Mouse (Mus musculus) forebrain, postnatal 0 days (tissue): ENCODE data around the gene Apoa1. TPM values are rescaled to one million over a fixed set of nuclear protein-coding genes. Genes with fewer than 3 reads are reported as not detected.

Experiments used
- ATAC-seq: fragments of 200-750 bp; cut with Nextera tagmentation; 2 replicates; pipeline ENCODE4 v1.8.0; 2017; ENCODE audit warnings: mild to moderate bottlenecking, moderate library complexity
- DNase-seq: peaks from one replicate; pipeline ENCODE4 v3.0.0-alpha.2; 2015
- H3K27ac ChIP-seq: fragments of 300-500 bp; sonication (generic); 2 replicates; pipeline ENCODE4 v1.5.1; 2014; ENCODE audit warnings: low read depth, mild to moderate bottlenecking, antibody characterized with exemption, low read length, moderate library complexity, mixed read lengths
- H3K27me3 ChIP-seq: fragments of 300-500 bp; sonication (generic); 2 replicates; pipeline ENCODE4 v1.6.1; 2014; ENCODE audit warnings: mild to moderate bottlenecking, low read length, mixed read lengths; ENCODE audit not compliant: insufficient read depth
- H3K36me3 ChIP-seq: fragments of 300-500 bp; sonication (generic); 2 replicates; pipeline ENCODE4 v1.6.1; 2014; ENCODE audit warnings: mild to moderate bottlenecking, moderate library complexity; ENCODE audit not compliant: insufficient read depth
- H3K4me1 ChIP-seq: fragments of 300-500 bp; sonication (generic); 2 replicates; pipeline ENCODE4 v1.6.1; 2014; ENCODE audit warnings: antibody characterized with exemption; ENCODE audit not compliant: insufficient read depth
- H3K4me2 ChIP-seq: fragments of 300-500 bp; sonication (generic); 2 replicates; pipeline ENCODE4 v1.6.1; 2014; ENCODE audit warnings: low read depth, mild to moderate bottlenecking, moderate library complexity
- H3K4me3 ChIP-seq: fragments of 300-500 bp; sonication (generic); 2 replicates; pipeline ENCODE4 v1.5.1; 2014; ENCODE audit warnings: low read depth, low read length, mixed read lengths
- H3K9ac ChIP-seq: fragments of 300-500 bp; sonication (generic); 2 replicates; pipeline ENCODE4 v1.6.1; 2014; ENCODE audit warnings: mild to moderate bottlenecking
- H3K9me3 ChIP-seq: fragments of 300-500 bp; sonication (generic); 2 replicates; pipeline ENCODE4 v1.6.1; 2016; ENCODE audit warnings: low read length
- CTCF ChIP-seq: sonication (generic); IDR thresholded peaks from 2 replicates; pipeline ENCODE4 v1.5.1; 2016; ENCODE audit warnings: antibody characterized with exemption, control low read depth, low read depth
- WGBS: fragments of 180-500 bp; shearing (Covaris S2); extraction: QIAGEN DNeasy Blood & Tissue Kit; methylation state at CpG from one replicate; pipeline ENCODE4 v1.1.7; 2014; 5-methylcytosine and 5-hydroxymethylcytosine counted together
- polyA plus RNA-seq: library from polyadenylated mRNA; unstranded; fragments of >200 nt; fragmentation: Nextera tagmentation; extraction: Ambion mirVana; gene quantifications from 2 replicates; pipeline ENCODE4 v1.2.1, GENCODE M21; 2015
- total RNA-seq: library from RNA; depleted of rRNA; stranded (reverse); fragments of >200 nt; gene quantifications from 2 replicates; pipeline ENCODE4 v1.2.3, GENCODE M21; 2014

The Apoa1 gene
- total and polyA plus RNA-seq, 2 experiments from 2014 or later: 1.1 to 3.0 TPM

DNA sequence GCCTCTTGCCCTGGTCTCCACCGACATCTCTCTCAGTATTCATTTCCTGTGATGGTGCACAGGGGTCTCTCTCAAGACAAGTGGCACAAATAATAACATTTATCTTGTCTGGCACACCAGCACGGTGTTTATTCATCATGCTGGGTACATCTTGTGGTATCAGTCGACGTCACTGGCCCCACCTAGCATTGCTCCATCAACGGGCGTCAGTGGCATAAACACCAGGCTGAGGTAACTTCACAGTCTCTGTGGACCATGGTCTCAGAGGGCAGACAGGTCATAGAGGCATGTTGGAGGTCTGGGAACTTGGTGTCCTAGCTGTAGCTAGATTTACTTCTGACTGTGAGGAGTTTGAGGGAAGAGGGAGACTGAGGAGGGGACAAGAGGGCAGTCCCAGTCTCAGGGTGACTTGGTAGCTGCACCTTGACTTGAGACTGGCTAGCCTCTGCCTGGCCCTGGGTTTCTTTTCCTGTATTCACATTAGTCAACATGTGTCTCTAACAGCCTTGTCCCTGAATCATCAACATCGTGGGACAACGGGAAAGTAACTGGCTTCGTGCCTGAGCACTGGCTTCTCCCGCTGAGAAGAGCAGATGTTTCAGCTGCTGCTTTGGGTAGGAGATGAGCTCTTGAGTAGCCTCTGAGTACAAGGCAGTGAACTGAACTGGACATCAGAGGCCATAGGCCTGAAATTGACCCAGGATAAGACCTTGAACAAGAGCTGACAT, 28.4 kb downstream of the Apoa1 start:
- Histone ChIP-seq H3K9me3 (no peaks in the 10 kb centered on the region), H3K27ac (no peak overlapping the region), H3K4me1 (no peaks in the 10 kb centered on the region), H3K4me2 (no peak overlapping the region), H3K9ac (no peak overlapping the region), H3K4me3 (no peak overlapping the region), H3K36me3 (no peaks in the 10 kb centered on the region), H3K27me3 (no peaks in the 10 kb centered on the region)
- 92% methylated on average over 10 of the region's 10 CpGs for WGBS
- DNase-seq (no peak), ATAC-seq (no peak)
- TF ChIP-seq CTCF: no peak

DNA sequence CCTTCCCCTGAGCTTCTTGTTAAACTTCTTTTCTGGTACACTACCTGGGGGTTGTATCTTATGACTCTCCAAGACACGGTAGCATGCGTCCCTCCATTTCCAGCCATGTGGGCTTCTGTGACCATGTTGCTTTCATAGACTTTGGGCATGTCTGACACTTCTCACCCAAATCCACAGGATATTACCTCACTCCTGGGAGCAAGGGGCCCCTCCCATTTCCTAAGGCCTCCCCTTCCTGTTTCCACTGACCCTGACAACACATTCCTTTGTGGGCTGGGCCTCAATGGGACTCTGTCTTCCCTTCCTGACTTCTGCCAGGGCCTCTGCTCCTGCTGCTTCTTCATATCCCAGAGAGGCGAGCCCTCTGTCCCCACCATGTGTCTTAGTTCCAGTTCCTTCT, 29.2 kb downstream of the Apoa1 start:
- ATAC-seq: no peak
- H3K27me3 ChIP-seq: no peaks in the 10 kb centered on the region

DNA sequence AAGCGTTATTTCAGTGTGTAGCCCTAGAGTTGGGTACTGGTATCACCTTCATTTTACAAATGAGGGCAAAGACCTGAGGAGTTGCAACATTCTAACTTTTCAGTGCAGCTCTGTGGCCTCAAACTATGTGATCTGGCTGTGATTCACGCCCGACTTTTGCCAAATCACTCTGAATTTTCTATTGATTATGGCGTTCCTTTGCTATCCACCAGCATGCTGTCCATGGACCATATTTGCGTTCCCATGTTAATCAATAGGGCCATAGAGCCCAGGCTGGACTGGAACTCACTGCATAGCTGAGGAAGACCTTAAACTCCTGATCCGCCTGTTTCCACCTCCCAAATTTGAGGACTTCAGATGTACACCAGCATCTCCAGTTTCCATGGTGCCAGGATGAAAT, 30.7 kb downstream of the Apoa1 start:
- no peaks in the 10 kb centered on the region for H3K9me3 ChIP-seq
- ATAC-seq (no peak), DNase-seq (no peak)
- no peak overlapping the region for H3K4me2 ChIP-seq
- TF ChIP-seq CTCF: no peak
- no peaks in the 10 kb centered on the region for H3K36me3 ChIP-seq
- H3K27ac ChIP-seq: no peak overlapping the region
- WGBS: 86% methylated on average over 6 of the region's 6 CpGs
- H3K9ac ChIP-seq: no peak overlapping the region
- no peaks in the 10 kb centered on the region for H3K27me3 ChIP-seq
- H3K4me3 ChIP-seq: no peak overlapping the region
- H3K4me1 ChIP-seq: no peaks in the 10 kb centered on the region

More for the DNA sequence above, 29.2 kb downstream of the Apoa1 start:
- WGBS: 88% methylated on average over 3 of the region's 3 CpGs
- DNase-seq: no peak
- Histone ChIP-seq H3K27ac (no peak overlapping the region), H3K4me3 (no peak overlapping the region), H3K4me2 (no peak overlapping the region), H3K9me3 (no peaks in the 10 kb centered on the region), H3K9ac (no peak overlapping the region), H3K4me1 (no peaks in the 10 kb centered on the region), H3K36me3 (no peaks in the 10 kb centered on the region)
- no peak for TF ChIP-seq CTCF

DNA sequence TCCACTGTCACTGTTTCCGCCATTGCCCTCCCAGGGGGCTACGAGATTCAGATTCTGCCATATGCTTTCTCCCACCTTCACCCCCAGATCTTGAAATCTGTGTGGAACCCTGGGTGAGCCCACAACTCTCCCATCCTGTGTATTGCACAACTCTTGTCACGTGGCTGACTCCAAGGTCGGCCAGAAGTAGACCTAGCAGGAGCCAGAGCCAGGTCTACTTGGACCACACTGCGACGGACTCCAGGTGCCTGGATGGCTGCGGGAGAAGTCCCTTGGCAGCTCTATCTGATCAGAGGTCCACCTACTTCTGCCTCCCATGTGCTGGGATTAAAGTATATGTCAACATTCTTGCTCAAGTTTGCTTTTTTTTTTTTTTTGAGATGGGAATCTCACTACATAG, 32.8 kb downstream of the Apoa1 start:
- Histone ChIP-seq H3K27ac (no peak overlapping the region), H3K36me3 (no peaks in the 10 kb centered on the region), H3K4me3 (no peak overlapping the region), H3K4me2 (no peak overlapping the region), H3K9ac (no peak overlapping the region), H3K27me3 (no peaks in the 10 kb centered on the region), H3K9me3 (no peaks in the 10 kb centered on the region), H3K4me1 (no peaks in the 10 kb centered on the region)
- ATAC-seq (no peak), DNase-seq (no peak)
- TF ChIP-seq CTCF: no peak
- WGBS: 92% methylated on average over 7 of the region's 7 CpGs

DNA sequence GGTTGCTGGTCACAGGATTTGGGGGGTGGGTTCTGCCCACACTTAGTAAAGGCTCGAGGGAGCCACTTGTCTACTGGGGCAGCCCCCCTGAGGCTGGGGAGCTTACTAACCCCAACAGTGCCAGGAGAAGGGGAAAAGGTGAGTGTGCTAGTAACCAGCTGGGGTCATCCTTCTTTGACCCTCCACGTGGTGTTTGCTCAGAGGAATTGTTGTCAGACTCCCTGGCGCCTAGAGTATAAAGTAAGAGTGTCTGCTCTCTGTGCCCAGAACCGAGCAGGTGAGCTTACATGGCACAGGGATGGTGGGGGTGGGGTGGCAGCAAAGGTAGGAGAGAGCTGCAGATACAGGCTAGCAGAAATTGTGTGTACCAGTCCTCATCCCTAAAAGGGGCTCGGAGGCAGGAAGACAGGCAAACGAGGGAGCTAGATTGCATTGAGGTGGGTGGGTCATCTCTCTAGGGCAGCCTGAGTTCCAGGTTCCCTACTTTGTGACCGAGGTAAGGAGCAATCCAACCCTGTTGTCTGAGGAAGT, 40.0 kb downstream of the Apoa1 start, which contains the start of gene Apoa5:
Apoa5 (plus strand) TSS at position 291 of the 531 bp plus-strand sequence.
- TF ChIP-seq CTCF: no peak
- WGBS: 69% methylated on average over 7 of the region's 7 CpGs
- Histone ChIP-seq H3K4me1 (no peaks in the 10 kb centered on the region), H3K27me3 (no peaks in the 10 kb centered on the region; the same call in 1 of the 2 replicates), H3K27ac (no peak within 1 kb of the TSS), H3K4me2 (no peak within 1 kb of the TSS), H3K4me3 (no peak within 1 kb of the TSS), H3K36me3 (no peaks in the 10 kb centered on the region), H3K9me3 (no peaks in the 10 kb centered on the region), H3K9ac (no peak within 1 kb of the TSS)
- no peak for ATAC-seq
- DNase-seq: no peak

DNA sequence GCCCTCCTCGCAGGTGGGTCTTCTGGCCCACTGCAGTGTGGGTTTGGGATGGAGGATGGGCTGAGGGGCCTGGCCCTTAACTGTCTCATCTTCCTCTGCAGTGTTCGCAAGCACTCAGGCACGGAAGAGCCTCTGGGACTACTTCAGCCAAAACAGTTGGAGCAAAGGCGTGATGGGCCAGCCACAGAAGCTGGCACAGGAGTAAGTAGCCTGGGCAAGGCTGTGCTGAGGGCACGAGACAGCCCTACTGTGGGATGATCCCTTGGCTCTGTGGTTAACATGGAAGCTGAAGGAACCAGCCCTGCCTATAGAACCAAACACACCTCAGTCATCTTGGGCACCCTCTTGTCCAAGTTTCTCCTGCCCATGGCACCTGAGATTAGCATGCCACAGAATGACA, 40.7 kb downstream of the Apoa1 start:
- no peak overlapping the region for H3K4me3 ChIP-seq
- DNase-seq: no peak
- H3K27me3 ChIP-seq: no peaks in the 10 kb centered on the region; the same call in 1 of the 2 replicates
- peaks cover 5% of the 10 kb centered on the region; the same call in 1 of the 2 replicates for H3K4me1 ChIP-seq
- no peak overlapping the region for H3K27ac ChIP-seq
- no peak for TF ChIP-seq CTCF
- H3K4me2 ChIP-seq: no peak overlapping the region
- ATAC-seq: no peak
- no peak overlapping the region for H3K9ac ChIP-seq
- no peaks in the 10 kb centered on the region for H3K9me3 ChIP-seq
- no peaks in the 10 kb centered on the region for H3K36me3 ChIP-seq
- 91% methylated on average over 5 of the region's 5 CpGs for WGBS

DNA sequence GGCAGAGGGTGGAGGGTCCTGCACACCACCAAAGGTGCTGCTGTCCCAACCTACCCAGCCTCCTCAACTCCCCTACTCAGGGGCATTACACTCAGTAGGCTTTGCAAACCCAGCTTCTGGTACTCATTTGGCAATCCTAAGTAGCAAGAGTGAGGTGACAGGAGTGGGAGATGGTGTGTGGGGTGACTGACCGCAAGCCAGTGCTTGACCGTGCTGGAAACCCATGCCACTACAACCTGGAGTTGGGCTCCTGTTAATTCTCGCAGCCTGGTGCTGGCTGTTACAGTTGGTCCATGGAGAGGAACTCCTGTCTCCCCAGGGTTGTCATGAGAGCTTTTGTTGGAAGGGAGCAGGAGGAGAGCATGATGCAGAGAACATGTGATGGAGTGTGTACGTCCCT, 42.4 kb downstream of the Apoa1 start:
- no peaks in the 10 kb centered on the region for H3K9me3 ChIP-seq
- DNase-seq (no peak), ATAC-seq (no peak)
- H3K4me2 ChIP-seq: no peak overlapping the region
- no peaks in the 10 kb centered on the region; the same call in 1 of the 2 replicates for H3K27me3 ChIP-seq
- H3K36me3 ChIP-seq: peaks cover 15% of the 10 kb centered on the region
- H3K4me3 ChIP-seq: no peak overlapping the region
- H3K4me1 ChIP-seq: peaks cover 7% of the 10 kb centered on the region; the same call in 1 of the 2 replicates
- no peak overlapping the region for H3K9ac ChIP-seq
- no peak for TF ChIP-seq CTCF
- H3K27ac ChIP-seq: no peak overlapping the region
- 88% methylated on average over 4 of the region's 4 CpGs for WGBS
